Mouse (Mus musculus): Measurements from ENCODE around the gene Fxyd2. TPM values are rescaled to one million over a fixed set of nuclear protein-coding genes. Genes with fewer than 3 reads are reported as not detected.

Gene Fxyd2
- polyA plus RNA-seq, 1 experiment from 2014 or later = 5.5 TPM

DNA sequence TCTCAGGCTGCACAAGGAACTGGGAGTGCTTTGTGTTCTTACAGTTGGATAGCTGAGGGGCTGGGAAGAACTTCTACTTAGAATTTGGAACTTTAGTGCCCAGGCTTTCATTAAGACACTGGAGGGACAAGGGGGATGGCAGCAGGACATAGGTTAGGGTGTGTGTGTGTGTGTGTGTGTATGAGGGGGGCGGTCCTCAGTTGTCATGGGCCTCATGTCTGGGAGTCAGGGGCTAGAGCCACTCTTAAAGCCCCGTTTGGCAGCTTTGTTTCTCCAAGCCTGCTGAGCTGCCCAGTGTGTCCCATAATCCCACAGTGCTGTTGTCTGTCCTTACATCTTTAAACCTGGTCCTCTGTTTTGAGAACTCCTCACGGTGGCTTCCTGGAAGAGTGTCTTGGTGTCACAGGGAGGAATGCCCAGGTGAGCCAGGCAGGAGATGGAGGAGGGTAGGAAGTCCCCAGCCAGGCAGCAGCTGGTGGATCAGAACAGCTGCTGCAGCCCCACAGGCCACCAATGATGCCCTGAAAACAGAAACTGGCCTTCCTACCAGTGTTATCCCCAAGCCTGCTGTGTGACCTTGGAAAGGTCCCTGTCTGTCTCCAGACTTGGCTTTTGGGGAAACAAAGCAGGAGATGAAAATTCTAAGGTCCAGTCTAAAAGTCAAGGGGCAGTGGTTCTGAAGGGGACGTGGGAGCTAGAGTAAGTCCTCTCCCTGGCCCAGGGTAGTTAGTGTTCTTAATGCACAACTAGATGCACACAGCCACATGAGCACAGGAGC is 13.4 kb downstream of the Fxyd2 start:
- Histone ChIP-seq H3K4me2 (replicated peaks) (no peak overlapping the region), H3K9me3 (no peaks in the 10 kb centered on the region), H3K4me1 (replicated peaks) (peaks cover 11% of the 10 kb centered on the region), H3K36me3 (no peaks in the 10 kb centered on the region), H3K9ac (replicated peaks) (no peak overlapping the region), H3K27ac (no peak overlapping the region), H3K27me3 (peaks cover 13% of the 10 kb centered on the region; the same call in 1 of the 2 replicates), H3K4me3 (replicated peaks) (no peak overlapping the region)
- ATAC-seq = no peak
- 68% methylated on average over 4 of the region's 4 CpGs for WGBS

DNA sequence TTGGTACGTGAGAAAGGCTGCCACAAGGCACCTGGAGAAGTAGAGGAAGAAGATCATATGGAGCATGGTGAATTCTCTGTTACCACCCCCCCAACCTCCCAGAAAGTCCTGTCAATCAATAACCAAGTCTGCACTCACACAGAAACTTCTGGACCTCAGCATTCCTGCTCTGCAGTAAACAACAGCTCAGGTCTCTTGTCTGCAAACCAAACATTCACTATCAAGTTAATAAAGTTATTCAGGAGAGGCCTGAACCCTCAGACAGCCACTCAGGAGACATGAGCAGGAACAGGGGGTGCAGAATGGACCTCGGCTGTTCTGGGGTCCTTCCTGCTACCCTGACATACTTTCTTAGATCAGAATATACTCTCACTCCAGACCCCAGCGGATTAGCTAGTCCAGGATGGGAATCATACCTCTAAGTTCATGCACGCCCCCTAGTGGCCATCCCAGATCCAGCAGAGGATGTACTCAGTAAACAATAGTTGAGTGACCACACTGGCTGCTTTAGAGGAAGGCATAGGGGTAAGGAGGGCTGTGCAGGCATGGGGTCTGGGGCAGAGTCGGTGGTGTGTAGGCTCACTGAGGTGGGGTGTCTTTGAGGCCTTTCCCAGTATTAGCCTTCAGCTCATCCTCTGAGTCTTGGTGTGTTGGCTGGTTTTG is 14.1 kb downstream of the Fxyd2 start:
- peaks cover 5% of the 10 kb centered on the region for H3K4me1 ChIP-seq (replicated peaks)
- 60% methylated on average over 5 of the region's 5 CpGs for WGBS
- H3K9me3 ChIP-seq = no peaks in the 10 kb centered on the region
- H3K36me3 ChIP-seq = no peaks in the 10 kb centered on the region
- ATAC-seq = no peak
- peaks cover 19% of the 10 kb centered on the region; the same call in 1 of the 2 replicates for H3K27me3 ChIP-seq
- no peak overlapping the region for H3K4me3 ChIP-seq (replicated peaks)
- H3K27ac ChIP-seq = no peak overlapping the region
- no peak overlapping the region for H3K4me2 ChIP-seq (replicated peaks)
- H3K9ac ChIP-seq (replicated peaks) = no peak overlapping the region

DNA sequence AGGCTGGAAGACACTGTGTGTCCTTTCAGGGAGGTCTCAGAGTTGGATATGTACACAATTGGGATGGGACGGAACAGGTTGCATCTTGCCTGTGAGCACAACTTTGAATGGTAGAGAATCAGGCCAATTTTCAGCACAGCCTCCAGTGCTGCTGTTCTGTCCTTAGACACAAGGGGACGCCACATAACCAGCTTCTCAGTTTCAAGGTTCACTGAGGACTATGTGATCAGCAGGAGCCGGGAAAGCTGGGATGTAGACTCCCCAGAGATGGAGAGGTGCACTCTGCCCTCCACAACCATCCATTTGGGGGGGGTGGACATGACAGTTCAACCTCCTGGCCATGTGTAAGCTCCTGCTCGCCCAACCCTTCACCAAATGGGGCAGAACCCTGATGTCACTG is 16.4 kb downstream of the Fxyd2 start:
- Histone ChIP-seq H3K27me3 (peaks cover 14% of the 10 kb centered on the region; the same call in 1 of the 2 replicates), H3K4me3 (replicated peaks) (no peak overlapping the region), H3K9me3 (no peaks in the 10 kb centered on the region), H3K36me3 (no peaks in the 10 kb centered on the region), H3K9ac (replicated peaks) (no peak overlapping the region), H3K27ac (no peak overlapping the region), H3K4me2 (replicated peaks) (no peak overlapping the region), H3K4me1 (replicated peaks) (peaks cover 5% of the 10 kb centered on the region)
- ATAC-seq = peak; percentile 27; the same call in 1 of the 2 replicates
- WGBS = 44% methylated on average over 4 of the region's 4 CpGs

DNA sequence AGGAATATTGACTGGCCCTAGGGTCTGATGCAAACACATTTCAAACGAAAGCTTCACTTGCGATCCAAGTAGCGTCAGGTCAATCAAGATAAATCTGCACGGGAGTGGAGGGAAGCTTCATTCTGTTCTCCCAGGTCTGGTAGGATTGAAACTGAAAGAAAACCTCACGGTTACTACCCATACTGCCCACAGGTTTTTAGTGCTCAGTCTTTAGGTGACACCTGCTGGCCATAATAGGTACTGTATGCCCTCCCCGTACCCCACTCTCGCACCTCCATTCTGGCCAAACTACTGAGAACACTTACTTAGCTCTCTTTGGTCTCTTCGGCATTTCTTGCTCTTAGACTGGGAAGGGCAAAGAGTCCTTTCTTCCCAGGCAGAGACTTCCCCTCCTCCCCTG is 17.8 kb downstream of the Fxyd2 start:
- no peak overlapping the region for H3K4me3 ChIP-seq (replicated peaks)
- no peak overlapping the region for H3K9ac ChIP-seq (replicated peaks)
- H3K36me3 ChIP-seq = no peaks in the 10 kb centered on the region
- 31% methylated on average over 8 of the region's 8 CpGs for WGBS
- no peak overlapping the region for H3K27ac ChIP-seq
- H3K4me1 ChIP-seq (replicated peaks) = peaks cover under 1% of the 10 kb centered on the region
- no peak overlapping the region for H3K4me2 ChIP-seq (replicated peaks)
- peaks cover 11% of the 10 kb centered on the region; the same call in 1 of the 2 replicates for H3K27me3 ChIP-seq
- H3K9me3 ChIP-seq = no peaks in the 10 kb centered on the region
- no peak for ATAC-seq

DNA sequence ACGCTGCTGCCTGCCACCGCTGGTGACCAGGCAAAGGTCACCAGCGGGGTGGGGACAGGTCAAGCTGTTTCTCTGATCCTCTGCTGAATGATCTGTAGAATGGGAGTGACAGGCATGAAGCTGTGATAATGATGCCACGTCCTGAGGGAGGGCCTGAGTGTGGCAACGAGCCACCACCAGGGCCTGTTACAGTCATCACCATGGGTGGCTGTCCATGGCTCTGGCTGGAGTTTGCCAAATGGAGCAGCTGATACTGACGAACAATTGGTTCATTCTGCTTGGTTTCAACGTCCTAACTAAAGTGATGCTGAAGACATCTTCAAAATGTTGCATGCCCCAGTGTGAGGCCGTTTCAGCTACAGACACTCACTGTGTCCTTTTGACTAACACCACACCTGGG is 18.8 kb downstream of the Fxyd2 start:
- H3K27me3 ChIP-seq = peaks cover 8% of the 10 kb centered on the region; the same call in 1 of the 2 replicates
- H3K9me3 ChIP-seq = no peaks in the 10 kb centered on the region
- ATAC-seq = no peak
- H3K36me3 ChIP-seq = no peaks in the 10 kb centered on the region
- no peak overlapping the region for H3K4me2 ChIP-seq (replicated peaks)
- 54% methylated on average over 8 of the region's 8 CpGs for WGBS
- no peaks in the 10 kb centered on the region for H3K4me1 ChIP-seq (replicated peaks)
- no peak overlapping the region for H3K4me3 ChIP-seq (replicated peaks)
- no peak overlapping the region for H3K9ac ChIP-seq (replicated peaks)
- no peak overlapping the region for H3K27ac ChIP-seq

DNA sequence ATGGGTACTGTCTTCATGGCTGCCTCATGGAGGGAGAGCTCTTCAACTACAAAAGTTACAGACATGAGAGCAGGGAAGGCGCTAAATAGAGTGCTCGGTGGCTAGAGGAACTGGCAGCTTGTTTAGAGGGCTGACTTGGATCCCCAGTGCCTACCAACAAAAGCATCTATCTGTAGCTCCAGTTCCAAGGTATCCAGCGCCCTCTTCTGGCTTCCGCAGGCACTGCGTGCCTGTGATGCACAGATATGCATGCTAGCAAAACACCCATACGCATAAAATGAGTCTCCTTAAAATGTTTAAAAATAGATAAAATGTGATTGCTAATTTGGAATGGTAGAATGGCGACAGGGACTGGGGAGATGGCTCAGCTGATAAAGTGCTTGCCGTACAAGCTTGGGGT is 21.7 kb downstream of the Fxyd2 start:
- Histone ChIP-seq H3K9me3 (no peaks in the 10 kb centered on the region), H3K27ac (no peak overlapping the region), H3K4me2 (replicated peaks) (no peak overlapping the region), H3K27me3 (peaks cover 11% of the 10 kb centered on the region; the same call in 1 of the 2 replicates), H3K36me3 (no peaks in the 10 kb centered on the region), H3K4me3 (replicated peaks) (no peak overlapping the region), H3K9ac (replicated peaks) (no peak overlapping the region), H3K4me1 (replicated peaks) (no peaks in the 10 kb centered on the region)
- 63% methylated on average over 8 of the region's 8 CpGs for WGBS
- ATAC-seq = no peak

DNA sequence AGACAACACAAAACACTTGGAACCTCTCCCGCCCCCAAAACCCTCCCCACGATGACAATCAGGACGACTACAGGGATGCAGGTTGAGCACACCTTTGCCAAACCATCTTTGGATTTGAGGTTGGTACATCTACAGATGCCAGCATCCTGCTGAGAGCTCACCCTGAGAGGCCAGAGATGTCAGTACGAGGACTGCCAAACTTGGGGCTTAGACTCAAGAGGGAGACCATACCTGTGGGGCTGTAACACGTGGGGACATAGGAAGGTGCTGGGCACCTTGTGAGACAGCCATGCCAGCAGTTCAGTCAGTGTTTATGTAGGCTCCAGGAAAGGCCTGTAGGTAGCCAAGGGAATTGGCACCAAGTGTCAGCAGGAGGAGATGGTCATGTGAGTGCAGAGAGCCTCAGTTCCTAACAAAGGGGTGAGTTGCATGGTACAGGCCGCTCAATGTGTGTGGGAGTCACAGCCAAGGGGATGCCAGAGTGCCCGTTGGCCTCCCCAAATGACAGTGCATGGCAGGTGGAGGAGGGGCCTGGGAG is 23.4 kb downstream of the Fxyd2 start:
- Histone ChIP-seq H3K9me3 (no peaks in the 10 kb centered on the region), H3K4me1 (replicated peaks) (no peaks in the 10 kb centered on the region), H3K27me3 (peaks cover 11% of the 10 kb centered on the region; the same call in 1 of the 2 replicates), H3K4me3 (replicated peaks) (no peak overlapping the region), H3K4me2 (replicated peaks) (no peak overlapping the region), H3K9ac (replicated peaks) (no peak overlapping the region), H3K27ac (no peak overlapping the region), H3K36me3 (no peaks in the 10 kb centered on the region)
- WGBS = 77% methylated on average over 7 of the region's 7 CpGs
- no peak for ATAC-seq

DNA sequence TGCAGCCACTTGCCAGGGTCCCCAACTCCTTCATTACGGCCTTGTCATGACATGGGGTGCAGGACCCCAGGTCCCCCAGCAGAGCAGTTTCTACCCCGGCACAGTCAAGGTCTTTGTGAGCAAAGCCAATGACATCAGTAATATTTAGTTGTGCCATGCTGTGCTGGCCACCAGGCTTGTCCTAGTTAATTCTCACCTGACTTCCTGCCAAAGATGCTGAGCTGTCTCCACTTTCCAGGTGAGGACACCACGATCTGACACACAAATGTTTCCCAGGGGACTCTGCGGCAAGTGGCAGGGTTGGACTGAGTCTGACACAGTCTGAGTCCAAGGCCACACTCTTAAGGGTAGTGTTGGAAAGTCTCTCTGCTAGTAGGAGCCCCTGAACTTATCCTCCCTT is 27.0 kb downstream of the Fxyd2 start, which contains the start of gene Dscaml1:
TSS of gene Dscaml1 (plus strand) at position 173 of the 400 bp plus-strand sequence.
- ATAC-seq = no peak
- Histone ChIP-seq H3K27ac (no peak within 1 kb of the TSS), H3K4me2 (replicated peaks) (no peak within 1 kb of the TSS), H3K36me3 (no peaks in the 10 kb centered on the region), H3K9ac (replicated peaks) (no peak within 1 kb of the TSS), H3K27me3 (peaks cover 32% of the 10 kb centered on the region), H3K9me3 (no peaks in the 10 kb centered on the region), H3K4me3 (replicated peaks) (no peak within 1 kb of the TSS), H3K4me1 (replicated peaks) (peaks cover 18% of the 10 kb centered on the region)
- WGBS = 85% methylated on average over 4 of the region's 4 CpGs

DNA sequence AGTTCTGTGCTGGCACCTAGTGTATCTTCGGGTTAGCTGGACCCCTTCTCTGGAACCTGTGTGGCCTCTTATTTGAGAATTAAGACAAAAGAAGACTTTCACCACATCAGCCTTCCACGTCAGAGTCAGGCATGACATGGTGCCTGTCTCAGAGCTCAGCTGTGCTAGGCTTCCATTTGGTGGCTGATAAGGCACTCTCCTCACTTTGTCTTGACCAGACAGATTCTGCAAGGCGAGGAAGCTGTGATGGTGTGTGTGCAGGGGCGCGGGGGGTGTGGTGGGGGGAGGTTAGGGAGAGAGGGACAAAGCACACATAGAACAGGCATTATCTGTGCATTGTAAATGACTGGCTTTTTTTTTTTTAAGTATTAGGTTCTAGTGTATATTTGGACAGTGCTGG is 29.9 kb downstream of the Fxyd2 start:
- 29% methylated on average over 5 of the region's 5 CpGs for WGBS
- Histone ChIP-seq H3K4me1 (replicated peaks) (peaks cover 47% of the 10 kb centered on the region), H3K27me3 (peaks cover 44% of the 10 kb centered on the region), H3K4me3 (replicated peaks) (peak overlapping the region; percentile 55; the same call in 1 of the 2 replicates), H3K9ac (replicated peaks) (no peak overlapping the region), H3K4me2 (replicated peaks) (peak overlapping the region; percentile 78; the same call in 1 of the 2 replicates), H3K36me3 (no peaks in the 10 kb centered on the region), H3K9me3 (no peaks in the 10 kb centered on the region), H3K27ac (no peak overlapping the region)
- no peak for ATAC-seq

DNA sequence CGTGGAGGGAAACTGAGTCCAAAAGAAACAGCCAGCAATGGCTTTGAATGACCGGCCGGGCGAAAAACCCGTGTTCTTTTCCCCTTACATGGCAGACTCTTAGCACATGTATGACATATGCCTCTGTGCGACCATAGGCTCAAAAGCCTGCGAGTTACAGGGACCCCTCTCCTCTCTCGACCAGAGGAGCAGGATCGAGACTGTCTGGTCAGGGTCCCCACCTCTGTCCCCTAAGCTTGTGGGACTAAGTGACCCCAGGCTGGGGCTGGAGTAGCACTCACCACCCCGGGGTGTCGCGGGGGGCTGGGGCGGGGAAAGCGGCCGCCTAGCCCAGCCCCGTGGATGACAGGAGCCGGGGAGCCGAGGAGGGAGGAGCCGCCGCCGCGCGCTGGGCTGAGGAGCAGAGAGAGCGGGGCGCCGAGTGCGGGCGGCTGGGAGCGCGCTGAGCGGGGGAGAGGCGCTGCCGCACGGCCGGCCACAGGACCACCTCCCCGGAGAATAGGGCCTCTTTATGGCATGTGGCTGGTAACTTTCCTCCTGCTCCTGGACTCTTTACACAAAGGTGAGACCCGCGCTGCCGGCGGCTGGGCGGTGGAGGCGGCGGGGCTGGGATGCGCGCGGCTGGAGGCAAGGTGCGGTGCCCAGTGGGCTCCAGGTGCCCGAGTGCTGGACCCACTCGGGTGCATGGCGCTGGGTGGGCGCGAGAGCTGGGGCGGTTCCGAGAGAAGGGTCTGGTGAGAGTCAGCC is 30.7 kb downstream of the Fxyd2 start:
- ATAC-seq = peak; percentile 66
- Histone ChIP-seq H3K36me3 (no peaks in the 10 kb centered on the region), H3K4me3 (replicated peaks) (peak overlapping the region; percentile 55), H3K4me2 (replicated peaks) (peak overlapping the region; percentile 78), H3K9me3 (no peaks in the 10 kb centered on the region), H3K27ac (peak overlapping the region; percentile 15), H3K4me1 (replicated peaks) (peaks cover 52% of the 10 kb centered on the region), H3K9ac (replicated peaks) (peak overlapping the region; percentile 76), H3K27me3 (peaks cover 41% of the 10 kb centered on the region)
- WGBS = 2% methylated on average over 52 of the region's 54 CpGs

DNA sequence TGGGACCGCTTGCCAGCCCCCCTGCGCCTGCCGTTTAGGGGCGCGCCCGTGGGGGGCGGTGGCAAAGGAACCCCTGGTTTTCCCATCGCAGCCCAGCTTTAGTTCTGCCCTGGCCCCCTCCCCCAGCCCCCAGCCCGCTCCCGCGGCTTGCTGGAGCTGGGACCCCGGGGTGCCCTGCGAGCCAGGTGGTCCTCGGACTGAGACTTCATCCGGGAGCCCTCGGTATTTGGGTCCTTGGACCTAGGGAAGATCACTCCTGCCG is 31.2 kb downstream of the Fxyd2 start:
- 4% methylated on average over 17 of the region's 17 CpGs for WGBS
- no peaks in the 10 kb centered on the region for H3K36me3 ChIP-seq
- H3K27ac ChIP-seq = peak overlapping the region; percentile 15
- peak overlapping the region; percentile 78 for H3K4me2 ChIP-seq (replicated peaks)
- peaks cover 56% of the 10 kb centered on the region for H3K4me1 ChIP-seq (replicated peaks)
- ATAC-seq = no peak; the same call in 1 of the 2 replicates
- peaks cover 41% of the 10 kb centered on the region for H3K27me3 ChIP-seq
- H3K9me3 ChIP-seq = no peaks in the 10 kb centered on the region
- H3K4me3 ChIP-seq (replicated peaks) = peak overlapping the region; percentile 55
- peak overlapping the region; percentile 76 for H3K9ac ChIP-seq (replicated peaks)

DNA sequence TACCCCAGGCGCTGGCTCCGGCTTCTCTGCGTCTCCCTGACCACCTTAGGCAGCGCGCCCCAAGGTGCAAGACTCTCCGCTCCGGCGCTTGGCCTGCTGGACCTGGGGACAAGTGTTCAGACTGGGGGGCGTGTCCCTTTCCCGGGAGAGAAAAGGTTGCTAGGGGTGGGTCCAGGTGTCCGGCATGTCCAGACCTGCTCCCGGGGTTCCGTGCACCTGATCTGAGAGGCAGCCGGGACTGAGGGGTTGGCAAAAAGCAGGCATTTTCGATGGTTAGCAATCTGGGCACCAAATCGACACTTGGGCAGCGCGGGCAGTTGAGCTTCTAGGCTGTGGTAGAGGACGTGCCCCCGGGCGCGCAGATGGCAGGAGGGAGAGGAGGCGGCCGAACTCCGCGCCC is 31.7 kb downstream of the Fxyd2 start:
- 2% methylated on average over 26 of the region's 26 CpGs for WGBS
- H3K36me3 ChIP-seq = no peaks in the 10 kb centered on the region
- ATAC-seq = no peak
- H3K4me3 ChIP-seq (replicated peaks) = peak overlapping the region; percentile 55
- peak overlapping the region; percentile 78 for H3K4me2 ChIP-seq (replicated peaks)
- H3K27me3 ChIP-seq = peaks cover 41% of the 10 kb centered on the region
- no peaks in the 10 kb centered on the region for H3K9me3 ChIP-seq
- peak overlapping the region; percentile 76 for H3K9ac ChIP-seq (replicated peaks)
- peaks cover 61% of the 10 kb centered on the region for H3K4me1 ChIP-seq (replicated peaks)
- peak overlapping the region; percentile 87 for H3K27ac ChIP-seq
